Mouse (Mus musculus) olfactory bulb, adult 2 months (tissue): ENCODE data around the gene Samt1. TPM values are rescaled to one million over a fixed set of nuclear protein-coding genes. Genes with fewer than 3 reads are reported as not detected.
"Not testable (repeated sequence)": the region's sequence is repeated elsewhere in the genome, so short reads cannot be mapped to it uniquely, and the experiment has no call there.

Experiments used
- H3K27ac ChIP-seq: fragments of 200-500 bp; 2 replicates; pipeline ENCODE4 v1.5.1; 2012; ENCODE audit warnings: low read depth, low read length; ENCODE audit not compliant: insufficient read depth
- H3K4me1 ChIP-seq: fragments of 200-500 bp; 2 replicates; pipeline ENCODE4 v1.6.1; 2012; ENCODE audit warnings: low read length; ENCODE audit not compliant: control insufficient read depth, insufficient read depth
- H3K4me3 ChIP-seq: fragments of 200-500 bp; 2 replicates; pipeline ENCODE4 v1.5.1; 2012; ENCODE audit warnings: mild to moderate bottlenecking, low read depth, low read length, moderate library complexity; ENCODE audit not compliant: insufficient read depth
- CTCF ChIP-seq: fragments of 200-500 bp; IDR thresholded peaks from 2 replicates; pipeline ENCODE4 v1.5.1; 2012; ENCODE audit warnings: low read depth, mild to moderate bottlenecking, low read length, moderate library complexity; ENCODE audit not compliant: insufficient read depth
- POLR2A ChIP-seq: fragments of 200-500 bp; IDR thresholded peaks from 2 replicates; pipeline ENCODE4 v1.6.1; 2012; ENCODE audit warnings: mild to moderate bottlenecking, low read depth, low read length, moderate library complexity; ENCODE audit not compliant: insufficient read depth
- WGBS: fragments of 180-500 bp; shearing (Covaris S2); methylation state at CpG from one replicate; pipeline ENCODE4 v1.1.7; 2018; 5-methylcytosine and 5-hydroxymethylcytosine counted together
- polyA plus RNA-seq: library from polyadenylated mRNA; stranded (reverse); fragments of >200 nt; gene quantifications from 2 replicates; pipeline ENCODE4 v1.2.4, GENCODE M21; 2012; ENCODE audit warnings: low replicate concordance; ENCODE audit not compliant: missing spikeins, insufficient read depth, insufficient read length

Gene Samt1
- not detected in 2 replicates for polyA plus RNA-seq

DNA sequence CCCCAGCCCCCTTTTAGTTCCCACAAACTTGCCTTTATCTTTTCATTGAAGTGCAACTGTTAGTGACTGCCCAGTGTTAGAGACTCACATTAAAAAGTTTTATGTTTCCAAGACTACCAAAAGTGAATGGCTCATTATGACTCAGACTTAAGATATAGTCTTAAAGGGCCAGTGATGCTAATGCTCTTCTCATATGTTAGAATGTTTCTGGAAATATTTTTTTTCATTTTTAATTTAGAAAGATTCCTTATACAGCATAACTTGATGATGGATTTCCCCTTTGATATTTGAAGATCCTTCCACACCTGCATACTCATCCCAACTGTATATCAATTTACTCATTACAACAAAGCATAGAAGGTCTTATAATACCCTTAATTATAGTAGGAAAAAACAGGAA lies at the start of gene Samt1:
Gene Samt1, minus strand, starts transcription at position 101 of the 400 bp plus-strand sequence.
- not testable (repeated sequence) for H3K27ac ChIP-seq

DNA sequence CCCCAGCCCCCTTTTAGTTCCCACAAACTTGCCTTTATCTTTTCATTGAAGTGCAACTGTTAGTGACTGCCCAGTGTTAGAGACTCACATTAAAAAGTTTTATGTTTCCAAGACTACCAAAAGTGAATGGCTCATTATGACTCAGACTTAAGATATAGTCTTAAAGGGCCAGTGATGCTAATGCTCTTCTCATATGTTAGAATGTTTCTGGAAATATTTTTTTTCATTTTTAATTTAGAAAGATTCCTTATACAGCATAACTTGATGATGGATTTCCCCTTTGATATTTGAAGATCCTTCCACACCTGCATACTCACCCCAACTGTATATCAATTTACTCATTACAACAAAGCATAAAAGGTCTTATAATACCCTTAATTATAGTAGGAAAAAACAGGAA lies 42.5 kb upstream of the Samt1 start, which contains the start of gene Gm10057:
Gene Gm10057, minus strand, starts transcription at position 101 of the 400 bp plus-strand sequence.
- H3K4me1 ChIP-seq, H3K4me3 ChIP-seq, H3K27ac ChIP-seq: not testable (repeated sequence)

More for the DNA sequence above, at the start of gene Samt1:
- H3K4me1 ChIP-seq, H3K4me3 ChIP-seq: not testable (repeated sequence)

DNA sequence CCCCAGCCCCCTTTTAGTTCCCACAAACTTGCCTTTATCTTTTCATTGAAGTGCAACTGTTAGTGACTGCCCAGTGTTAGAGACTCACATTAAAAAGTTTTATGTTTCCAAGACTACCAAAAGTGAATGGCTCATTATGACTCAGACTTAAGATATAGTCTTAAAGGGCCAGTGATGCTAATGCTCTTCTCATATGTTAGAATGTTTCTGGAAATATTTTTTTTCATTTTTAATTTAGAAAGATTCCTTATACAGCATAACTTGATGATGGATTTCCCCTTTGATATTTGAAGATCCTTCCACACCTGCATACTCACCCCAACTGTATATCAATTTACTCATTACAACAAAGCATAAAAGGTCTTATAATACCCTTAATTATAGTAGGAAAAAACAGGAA lies 21.3 kb upstream of the Samt1 start, which contains the start of gene 4921511M17Rik:
Gene 4921511M17Rik, minus strand, starts transcription at position 101 of the 400 bp plus-strand sequence.
- H3K4me1 ChIP-seq, H3K27ac ChIP-seq, H3K4me3 ChIP-seq: not testable (repeated sequence)

DNA sequence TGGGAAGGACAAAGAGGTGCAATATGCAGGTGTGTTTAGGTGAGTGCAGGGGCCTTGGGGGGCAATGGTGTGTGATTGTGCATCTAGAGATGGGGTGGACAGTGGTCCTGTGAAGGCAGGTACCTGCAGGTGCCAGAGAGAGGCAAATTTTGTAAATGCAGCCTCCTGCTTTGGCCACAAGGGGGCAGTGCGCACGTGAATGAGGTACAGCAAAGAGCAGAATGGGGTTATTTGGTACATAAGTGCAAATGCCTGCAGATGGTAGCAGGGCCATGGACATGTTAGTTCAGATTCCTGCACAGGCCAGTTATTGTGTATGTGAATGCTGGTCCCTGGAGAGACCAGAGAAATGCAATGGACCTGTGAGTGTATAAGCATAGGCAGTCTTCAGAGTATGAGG lies 35.5 kb downstream of the Samt1 start:
- H3K4me3 ChIP-seq, H3K4me1 ChIP-seq, H3K27ac ChIP-seq: not testable (repeated sequence)
- WGBS: no CpG with 5 or more reads among the region's 2 CpGs

DNA sequence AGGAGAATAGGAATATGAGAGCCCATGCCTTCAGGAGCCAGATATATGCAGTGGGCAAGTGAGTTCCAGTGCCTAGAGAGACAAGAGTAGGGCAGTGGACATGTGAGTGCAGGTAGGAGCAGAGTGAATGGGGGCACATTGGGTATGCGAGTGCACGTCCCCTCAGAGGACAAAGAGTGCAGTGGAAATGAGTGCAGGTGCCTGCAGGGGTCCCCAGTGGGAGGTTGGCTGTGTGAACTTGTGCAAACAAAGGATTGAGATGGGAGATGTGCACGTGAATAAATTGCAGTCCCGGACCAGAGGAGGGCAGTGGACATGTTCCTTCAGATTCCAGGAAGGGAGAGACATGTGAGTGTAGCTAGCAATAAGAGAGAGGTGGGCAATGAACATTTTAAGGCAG lies 36.0 kb downstream of the Samt1 start:
- H3K27ac ChIP-seq, H3K4me3 ChIP-seq, H3K4me1 ChIP-seq: not testable (repeated sequence)
- WGBS: 16% methylated on average over 4 of the region's 4 CpGs

DNA sequence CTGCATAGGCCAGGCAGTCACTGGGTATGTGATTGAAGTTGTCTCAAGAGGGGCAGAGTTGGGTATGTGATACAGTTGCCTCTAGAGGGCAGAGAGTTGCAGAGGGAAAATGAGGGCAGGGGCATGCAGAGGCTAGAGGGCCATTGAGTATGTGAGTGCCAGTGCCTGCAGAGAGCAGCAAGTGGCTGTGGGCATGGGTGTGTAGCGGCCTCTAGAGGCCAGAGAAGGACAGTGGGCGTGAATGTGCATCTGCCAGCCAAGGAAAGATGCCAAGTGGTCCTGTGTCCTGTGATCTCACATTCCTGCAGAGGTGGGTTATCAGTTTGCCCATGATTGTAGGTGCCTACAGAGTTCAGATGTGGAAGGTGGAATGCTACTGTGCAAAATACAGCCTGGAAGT lies 38.0 kb downstream of the Samt1 start:
- WGBS: 21% methylated on average over 2 of the region's 2 CpGs
- Histone ChIP-seq H3K27ac (no peak overlapping the region), H3K4me3 (no peak overlapping the region), H3K4me1 (no peaks in the 10 kb centered on the region)
- TF ChIP-seq POLR2A (no peak), CTCF (no peak)

DNA sequence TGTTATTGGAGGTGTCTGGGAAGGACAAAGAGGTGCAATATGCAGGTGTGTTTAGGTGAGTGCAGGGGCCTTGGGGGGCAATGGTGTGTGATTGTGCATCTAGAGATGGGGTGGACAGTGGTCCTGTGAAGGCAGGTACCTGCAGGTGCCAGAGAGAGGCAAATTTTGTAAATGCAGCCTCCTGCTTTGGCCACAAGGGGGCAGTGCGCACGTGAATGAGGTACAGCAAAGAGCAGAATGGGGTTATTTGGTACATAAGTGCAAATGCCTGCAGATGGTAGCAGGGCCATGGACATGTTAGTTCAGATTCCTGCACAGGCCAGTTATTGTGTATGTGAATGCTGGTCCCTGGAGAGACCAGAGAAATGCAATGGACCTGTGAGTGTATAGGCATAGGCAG lies 59.6 kb downstream of the Samt1 start:
- not testable (repeated sequence) for H3K4me3 ChIP-seq, H3K27ac ChIP-seq, H3K4me1 ChIP-seq
- no CpG with 5 or more reads among the region's 2 CpGs for WGBS

Other genes starting within 250 kb of the Samt1 start
- gene Spin2c, start 180.4 kb downstream of the Samt1 start, polyA plus RNA-seq: not detected in 2 replicates
- gene 4921511M17Rik, start 21.2 kb upstream of the Samt1 start, polyA plus RNA-seq: not detected in 2 replicates
- not detected in 2 replicates for gene Gm10057, start 42.4 kb upstream of the Samt1 start, polyA plus RNA-seq
- gene Gm15140, start 108.0 kb upstream of the Samt1 start, polyA plus RNA-seq: not detected in 2 replicates